Mouse (Mus musculus) ovary, postnatal 36 days (tissue): ENCODE results near the gene Rps15.

Experiments
- DNase-seq: peaks from one replicate; pipeline ENCODE4 v3.0.0; 2022; ENCODE audit warnings: low spot score, mixed read lengths

Gene Rps15

DNA sequence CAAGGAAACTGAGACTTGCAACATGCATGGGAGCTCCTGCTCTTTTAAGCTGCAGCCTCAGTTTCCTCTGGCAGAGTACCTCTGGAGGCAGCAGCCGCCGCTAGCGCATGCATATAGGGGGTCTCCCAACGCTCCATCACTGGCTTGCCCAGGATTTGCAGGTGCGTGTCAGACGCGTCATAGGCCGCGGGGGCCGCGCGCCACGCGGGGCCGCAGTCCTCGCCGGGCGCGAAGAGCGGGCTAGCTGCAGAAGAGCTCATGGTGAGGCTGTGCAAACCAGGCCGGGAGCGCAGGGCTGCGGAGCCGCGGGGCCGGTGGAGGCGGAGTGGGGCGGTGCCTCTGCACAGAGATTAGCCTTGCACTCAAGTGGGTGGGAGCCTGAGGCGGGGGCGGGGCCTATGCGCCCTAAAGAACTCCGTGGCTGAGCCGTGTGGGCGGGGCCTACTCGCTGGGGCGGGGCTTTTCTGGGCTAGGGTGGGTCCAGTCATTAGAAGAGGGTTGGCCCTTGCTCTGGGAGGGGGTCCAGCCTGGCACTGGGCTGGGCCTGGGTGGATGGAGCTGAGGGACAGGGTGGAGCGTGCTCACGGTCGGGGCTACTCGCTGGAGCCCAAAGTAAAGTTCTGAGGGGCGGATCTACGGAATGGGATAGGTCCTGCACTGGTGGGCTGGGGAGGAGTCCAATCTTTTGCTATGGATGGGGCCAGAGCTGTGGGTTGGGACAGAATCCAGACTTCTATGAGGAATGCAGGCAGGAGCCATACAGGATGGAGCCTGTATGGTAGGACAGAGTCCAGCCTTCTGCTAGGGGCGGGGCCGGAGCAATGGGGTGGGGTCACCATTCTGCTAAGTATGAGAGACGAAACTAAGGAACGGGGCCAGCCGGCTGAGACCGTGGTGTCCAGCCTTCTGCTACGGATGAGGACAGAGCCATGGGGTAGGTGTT is 31.3 kb upstream of the Rps15 start, which contains the start of the genes Gamt and Dazap1:
TSS of gene Gamt (minus strand) at position 371 of the 943 bp plus-strand sequence.
TSS of gene Dazap1 (plus strand) at position 845 of the 943 bp plus-strand sequence.
- peak; percentile 99 for DNase-seq

DNA sequence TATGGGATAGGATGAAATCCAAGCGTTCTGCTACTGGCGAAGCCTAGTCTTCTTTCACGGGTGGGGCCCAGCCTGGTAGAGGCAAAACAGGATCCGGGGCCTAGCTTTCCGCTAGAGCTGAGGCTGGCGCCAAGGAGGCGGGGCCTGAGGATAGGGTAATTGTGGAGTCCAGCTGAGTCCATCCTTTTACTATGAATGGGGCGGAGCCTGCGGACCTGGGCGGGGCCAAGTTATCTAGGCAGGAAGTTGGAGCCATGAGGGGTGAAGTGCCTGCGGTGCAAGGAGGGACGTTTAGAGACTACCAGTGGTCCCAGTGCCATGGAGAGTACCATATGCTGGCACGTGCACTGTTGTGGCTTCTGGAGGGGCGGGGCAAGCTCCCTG is 30.7 kb upstream of the Rps15 start:
- peak; percentile 97 for DNase-seq

DNA sequence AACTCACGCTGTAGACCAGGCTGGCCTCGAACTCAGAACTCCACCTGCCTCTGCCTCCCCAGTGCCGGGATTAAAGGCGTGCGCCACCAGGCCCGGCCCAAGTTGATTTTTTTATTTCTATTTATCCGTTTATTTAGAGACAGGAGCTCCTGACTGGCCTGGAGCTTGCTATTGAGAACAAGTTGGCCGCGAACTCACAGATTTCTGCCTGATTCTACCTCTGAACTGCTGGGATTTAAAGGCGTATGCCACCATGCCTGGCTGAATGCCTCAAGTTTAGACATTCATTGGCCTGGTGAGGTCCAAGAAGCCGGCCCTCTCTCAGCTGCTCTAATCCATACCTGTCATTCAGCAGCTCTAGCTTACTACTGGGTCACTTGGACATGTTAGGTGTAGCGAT is 30.1 kb upstream of the Rps15 start:
- no peak for DNase-seq

DNA sequence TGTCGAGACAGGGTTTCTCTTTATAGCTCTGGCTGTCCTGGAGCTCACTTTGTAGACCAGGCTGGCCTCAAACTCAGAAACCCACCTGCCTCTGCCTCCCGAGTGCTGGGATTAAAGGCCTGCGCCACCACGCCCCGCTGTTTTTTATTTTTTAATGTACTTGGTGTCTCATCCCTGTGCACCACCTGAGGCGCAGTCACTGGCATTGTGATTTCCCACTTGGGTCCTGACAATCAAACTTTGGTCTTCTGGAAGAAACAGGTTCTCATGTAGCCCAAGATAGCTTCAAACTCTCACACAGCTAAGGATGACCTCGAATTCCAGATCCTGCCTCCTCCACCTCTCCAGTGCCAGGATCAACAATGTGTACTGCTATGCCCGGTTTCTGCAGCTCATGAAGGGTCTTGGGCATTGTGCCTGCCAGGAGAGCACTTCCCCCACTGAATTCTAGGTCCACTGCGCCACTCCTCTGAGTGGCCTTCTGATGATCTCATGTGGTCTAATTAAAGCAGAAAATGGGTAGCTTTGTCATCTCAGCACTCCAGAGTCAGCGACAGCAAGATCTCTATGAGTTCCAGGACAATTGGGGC is 29.4 kb upstream of the Rps15 start:
- DNase-seq, result no peak

DNA sequence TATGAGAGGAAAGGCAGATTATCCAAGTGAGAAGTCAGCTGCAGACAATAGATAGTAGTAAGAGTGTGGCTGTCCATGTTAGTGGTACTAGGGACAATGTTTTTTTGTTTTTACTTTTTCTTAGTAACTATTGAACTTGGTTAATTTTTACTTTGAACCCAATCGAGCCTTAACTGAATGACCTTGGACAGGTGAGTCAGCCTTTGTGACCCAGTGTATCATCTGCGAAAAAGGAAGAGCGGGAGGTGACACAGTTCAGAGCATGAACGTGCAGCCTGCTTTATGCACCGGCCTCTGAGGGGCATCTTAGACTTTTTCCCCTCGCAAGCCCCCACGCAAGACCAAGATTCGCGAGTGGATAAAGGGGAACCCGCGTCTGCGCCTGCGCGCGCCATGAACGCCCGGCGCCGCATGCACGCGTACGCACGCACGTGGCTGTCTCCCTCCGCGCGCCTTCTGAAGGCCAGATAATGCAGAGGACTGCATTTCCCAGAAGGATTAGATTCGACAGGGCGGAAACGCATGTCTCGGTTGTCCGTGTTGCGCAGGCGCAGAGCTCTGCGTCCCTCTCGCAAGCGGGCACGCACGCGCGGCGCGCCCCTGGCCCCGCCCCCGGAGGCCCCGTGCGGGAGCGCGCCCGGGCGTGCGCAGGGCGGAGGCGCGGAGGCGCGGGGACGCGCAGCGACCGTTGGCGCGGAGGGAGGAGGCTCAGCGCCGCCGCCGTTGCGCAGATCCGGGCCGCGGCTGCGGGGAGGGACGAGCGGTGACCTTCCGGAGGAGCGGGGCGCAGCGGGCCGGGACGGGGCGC is 27.7 kb upstream of the Rps15 start:
- DNase-seq, result peak; percentile 99

DNA sequence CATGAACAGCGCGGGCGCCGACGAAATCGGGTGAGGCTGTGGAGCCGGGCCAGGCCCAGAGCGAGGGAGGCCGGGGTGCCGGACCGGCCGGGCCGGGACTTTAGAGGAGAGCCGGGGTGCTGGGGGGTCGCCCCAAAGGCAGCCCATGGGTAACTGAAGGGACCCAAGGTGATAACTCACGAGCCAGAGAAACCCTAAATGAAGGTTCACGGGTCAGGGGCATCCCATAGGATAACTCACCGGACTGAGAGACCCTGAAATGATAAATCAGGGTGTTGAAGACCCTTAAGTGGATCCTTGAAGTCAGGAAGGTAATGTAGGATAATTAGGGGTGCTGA is 27.1 kb upstream of the Rps15 start:
- DNase-seq, result no peak

- no peak for DNase-seq
Observed at GRCm38 (mm10) chr10:80270099-80270498, 22.2 kb upstream of the Rps15 start.

- no peak for DNase-seq
Observed at GRCm38 (mm10) chr10:80270734-80271181, 21.5 kb upstream of the Rps15 start.

DNA sequence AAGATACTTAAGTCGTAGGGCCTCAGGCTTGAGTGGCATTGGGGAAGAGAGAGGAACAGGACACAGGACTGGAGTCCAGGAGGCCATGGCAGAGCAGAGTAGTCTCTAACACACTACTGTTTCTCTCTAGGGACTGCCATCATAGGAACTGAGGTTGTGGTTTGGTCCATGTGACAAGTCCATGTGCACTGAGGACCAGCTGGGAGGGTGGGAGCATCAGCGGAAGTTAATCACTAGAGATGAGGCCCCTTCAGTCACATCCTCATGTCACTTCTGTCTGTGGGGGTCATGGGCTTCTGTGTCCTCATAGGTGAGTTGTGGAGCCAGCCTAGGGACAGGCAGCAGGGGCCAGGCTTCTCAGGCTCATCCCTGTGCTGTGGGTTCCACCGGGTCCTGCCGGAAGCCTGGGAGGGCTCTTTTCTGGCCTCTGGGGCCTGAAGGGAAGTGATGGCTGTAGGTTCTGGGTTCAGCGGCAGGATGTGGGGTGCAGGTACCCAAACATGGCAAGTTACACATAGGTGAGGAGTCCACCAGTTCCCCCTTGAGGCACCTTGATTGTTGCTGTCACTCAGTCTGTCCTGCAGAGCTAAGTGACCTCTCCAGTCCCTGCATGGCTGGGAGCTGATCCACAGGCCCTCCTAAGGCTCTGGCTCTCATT is 20.9 kb upstream of the Rps15 start:
- DNase-seq, result no peak

DNA sequence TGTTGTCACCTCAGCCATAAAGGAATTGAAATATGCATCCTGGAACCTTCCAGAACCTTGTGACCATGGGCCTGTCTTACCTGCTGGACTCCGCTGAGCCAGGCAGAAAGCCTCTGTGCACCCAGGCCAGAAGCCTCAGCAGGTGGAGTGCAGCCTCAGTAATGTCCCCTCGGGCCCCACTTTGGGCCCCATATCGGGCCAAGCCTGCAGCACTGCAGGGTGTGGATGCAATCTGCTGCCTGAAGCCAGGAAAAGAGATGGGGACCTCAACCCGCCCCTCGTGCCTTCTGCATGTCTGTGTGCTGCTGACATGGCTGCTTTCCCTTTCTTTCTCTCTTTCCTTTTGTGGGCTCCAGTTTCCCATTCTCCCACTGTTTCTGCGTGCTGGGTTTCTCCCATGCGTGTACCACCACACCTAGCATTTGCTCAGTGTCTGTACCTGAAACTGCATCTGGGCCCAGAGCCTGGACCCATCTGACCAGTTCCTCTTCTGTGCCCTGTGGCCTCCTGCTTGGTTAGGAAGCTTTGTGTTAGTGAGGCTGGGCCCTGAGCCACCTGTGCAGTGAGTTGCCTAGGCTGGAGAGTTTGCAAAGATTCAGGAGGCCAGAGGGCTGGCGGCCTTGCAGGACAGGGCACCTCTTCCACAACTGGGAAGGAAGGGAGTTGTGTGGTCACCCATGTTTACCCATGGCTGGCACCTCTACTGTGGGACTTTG is 20.2 kb upstream of the Rps15 start:
- DNase-seq, result no peak

- DNase-seq, result no peak
Observed at GRCm38 (mm10) chr10:80273847-80274246, 18.4 kb upstream of the Rps15 start.

DNA sequence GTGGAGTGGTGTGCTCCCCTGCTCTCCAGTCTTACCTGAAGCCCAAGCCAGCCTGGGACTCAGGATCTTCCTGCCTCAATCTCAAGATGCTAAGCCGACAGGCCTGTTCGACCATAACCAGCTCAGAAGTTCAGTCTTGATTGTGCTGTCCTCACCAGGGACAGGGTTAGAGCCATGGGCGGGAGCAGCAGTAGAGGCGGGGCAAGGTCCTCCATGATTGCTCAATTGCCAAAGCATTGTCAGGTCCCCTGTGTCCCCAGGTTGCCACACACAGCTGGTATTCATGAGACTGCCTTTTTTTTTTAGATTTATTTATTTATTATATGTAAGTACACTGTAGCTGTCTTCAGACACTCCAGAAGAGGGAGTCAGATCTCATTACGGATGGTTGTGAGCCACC is 16.0 kb upstream of the Rps15 start:
- DNase-seq, result no peak

DNA sequence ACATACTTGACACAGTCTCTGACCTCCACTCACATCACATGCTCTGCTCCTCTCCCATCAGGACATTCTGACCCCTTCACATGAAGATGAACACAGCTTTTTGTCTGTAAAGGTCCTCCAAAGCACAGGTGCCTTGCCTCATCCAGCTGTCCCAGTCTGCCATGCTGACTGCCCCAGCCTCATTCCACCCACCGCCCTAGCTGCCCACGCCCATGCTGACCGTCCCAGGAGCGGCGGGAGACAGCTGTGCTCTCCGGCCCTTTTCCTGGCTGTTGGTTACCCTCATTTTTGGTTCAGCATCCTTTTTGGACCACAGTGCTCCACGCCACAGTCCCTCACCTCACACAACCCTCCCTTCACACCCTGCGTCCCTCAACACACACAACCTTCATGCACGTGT is 13.9 kb upstream of the Rps15 start:
- no peak for DNase-seq

- DNase-seq, result no peak
Observed at GRCm38 (mm10) chr10:80279273-80279672, 13.0 kb upstream of the Rps15 start.

- no peak for DNase-seq
Observed at GRCm38 (mm10) chr10:80281304-80281703, 10.9 kb upstream of the Rps15 start.

- DNase-seq, result no peak
Observed at GRCm38 (mm10) chr10:80281921-80282371, 10.3 kb upstream of the Rps15 start.

DNA sequence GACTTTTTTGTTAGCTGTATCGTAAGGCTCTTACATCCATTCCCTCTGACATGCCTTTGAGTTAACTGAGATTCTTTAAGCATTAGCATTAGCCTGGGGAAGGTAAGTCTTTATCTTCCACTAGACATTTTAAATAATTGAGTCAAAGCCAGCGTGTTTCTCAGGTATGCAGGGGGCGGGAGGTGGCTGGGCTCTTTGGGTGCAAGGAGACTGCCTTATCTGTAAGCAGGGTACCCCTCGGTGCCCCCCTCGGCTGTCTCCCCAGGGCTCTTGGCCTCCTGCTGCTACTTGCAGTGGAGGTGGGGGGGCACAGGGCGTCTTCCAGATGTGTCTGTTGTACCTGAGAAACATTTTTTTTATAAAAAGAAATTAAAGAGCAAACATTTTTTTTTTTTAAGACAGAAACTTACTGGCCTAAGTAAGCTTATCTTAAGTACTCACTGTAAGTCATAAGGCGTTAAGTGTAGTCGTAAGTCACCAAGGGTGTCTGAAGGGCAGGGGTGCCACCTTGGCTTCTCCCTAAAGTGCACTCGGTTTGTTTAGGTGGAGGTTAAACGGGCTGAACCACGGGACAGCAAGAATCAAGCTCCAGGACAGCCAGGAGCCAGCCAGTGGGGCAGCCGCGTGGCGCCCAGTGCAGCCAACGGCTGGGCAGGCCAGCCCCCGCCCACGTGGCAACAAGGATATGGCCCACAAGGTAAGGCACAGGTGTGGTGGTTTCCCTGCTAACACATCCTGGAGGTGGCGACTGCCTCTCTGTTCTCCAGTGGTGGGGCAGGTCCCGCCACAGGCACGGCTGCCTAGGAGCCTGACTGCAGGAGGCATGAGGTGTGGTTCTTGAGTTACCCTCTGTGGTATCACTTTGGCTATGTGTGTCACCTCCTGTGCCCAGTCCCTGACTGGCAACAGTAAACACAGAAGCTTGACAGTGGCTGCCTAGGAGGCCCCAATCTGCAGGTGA is 9.5 kb upstream of the Rps15 start:
- no peak for DNase-seq

- DNase-seq, result no peak
Observed at GRCm38 (mm10) chr10:80285222-80286070, 6.8 kb upstream of the Rps15 start.

- no peak for DNase-seq
Observed at GRCm38 (mm10) chr10:80288097-80288496, 4.2 kb upstream of the Rps15 start.
